Mouse (Mus musculus) embryonic facial prominence, embryonic 12.5 days (tissue): ENCODE results near the gene Cradd. TPM values are rescaled to one million over a fixed set of nuclear protein-coding genes. Genes with fewer than 3 reads are reported as not detected.
A peak's percentile ranks its signal among the peaks of the same experiment; 100 is the strongest.

Source experiments
- ATAC-seq: fragments of 200-750 bp; cut with Nextera tagmentation; 2 replicates; pipeline ENCODE4 v1.8.0; 2017; ENCODE audit not compliant: insufficient number of reproducible peaks, insufficient read depth, low FRiP score, low TSS enrichment
- H3K27ac ChIP-seq: fragments of 300-500 bp; sonication (generic); 2 replicates; pipeline ENCODE4 v1.5.1; 2016; ENCODE audit warnings: mild to moderate bottlenecking
- H3K27me3 ChIP-seq: fragments of 300-500 bp; sonication (generic); 2 replicates; pipeline ENCODE4 v1.6.1; 2016; ENCODE audit warnings: mild to moderate bottlenecking, moderate library complexity
- H3K36me3 ChIP-seq: fragments of 300-500 bp; sonication (generic); 2 replicates; pipeline ENCODE4 v1.6.1; 2016; ENCODE audit warnings: mild to moderate bottlenecking
- H3K4me1 ChIP-seq: fragments of 300-500 bp; sonication (generic); 2 replicates; pipeline ENCODE4 v1.6.1; 2016
- H3K4me2 ChIP-seq: fragments of 300-500 bp; sonication (generic); replicated peaks from 2 replicates; pipeline ENCODE4 v1.6.1; 2016; ENCODE audit warnings: mild to moderate bottlenecking, moderate library complexity
- H3K4me3 ChIP-seq: fragments of 300-500 bp; sonication (generic); 2 replicates; pipeline ENCODE4 v1.5.1; 2016; ENCODE audit warnings: mild to moderate bottlenecking
- H3K9ac ChIP-seq: fragments of 300-500 bp; sonication (generic); 2 replicates; pipeline ENCODE4 v1.6.1; 2016; ENCODE audit warnings: mild to moderate bottlenecking, moderate library complexity
- H3K9me3 ChIP-seq: fragments of 300-500 bp; sonication (generic); 2 replicates; pipeline ENCODE4 v1.6.1; 2016; ENCODE audit warnings: mild to moderate bottlenecking, moderate library complexity
- WGBS: fragments of 180-500 bp; shearing (Covaris S2); methylation state at CpG from one replicate; pipeline ENCODE4 v1.1.7; 2016; 5-methylcytosine and 5-hydroxymethylcytosine counted together
- polyA plus RNA-seq: library from polyadenylated mRNA; unstranded; fragments of >200 nt; fragmentation: Nextera tagmentation; extraction: Ambion mirVana; gene quantifications from 2 replicates; pipeline ENCODE4 v1.2.1, GENCODE M21; 2016

Cradd gene
- polyA plus RNA-seq, 1 experiment from 2014 or later = 14.1 TPM

GRCm38 (mm10) chr10:95314019-95314418 is 9.9 kb downstream of the Cradd start:
- peaks cover 15% of the 10 kb centered on the region for H3K4me1 ChIP-seq

GRCm38 (mm10) chr10:95313524-95313923 is 10.4 kb downstream of the Cradd start:
- Histone ChIP-seq H3K4me2 (no peak overlapping the region), H3K4me1 (peaks cover 15% of the 10 kb centered on the region), H3K9me3 (no peaks in the 10 kb centered on the region), H3K27ac (no peak overlapping the region), H3K9ac (no peak overlapping the region), H3K4me3 (no peak overlapping the region), H3K36me3 (no peaks in the 10 kb centered on the region), H3K27me3 (no peaks in the 10 kb centered on the region)
- no peak for ATAC-seq
- 82% methylated on average over 9 of the region's 9 CpGs for WGBS

More at GRCm38 (mm10) chr10:95314019-95314418, 9.9 kb downstream of the Cradd start:
- H3K4me2 ChIP-seq = no peak overlapping the region
- no peak for ATAC-seq
- no peak overlapping the region for H3K9ac ChIP-seq
- 41% methylated on average over 5 of the region's 5 CpGs for WGBS
- no peaks in the 10 kb centered on the region for H3K36me3 ChIP-seq
- no peaks in the 10 kb centered on the region for H3K9me3 ChIP-seq
- no peak overlapping the region for H3K27ac ChIP-seq
- no peaks in the 10 kb centered on the region for H3K27me3 ChIP-seq
- H3K4me3 ChIP-seq = no peak overlapping the region

- WGBS = 13% methylated on average over 21 of the region's 21 CpGs
- H3K4me2 ChIP-seq = no peak overlapping the region
- H3K9me3 ChIP-seq = no peaks in the 10 kb centered on the region
- H3K27ac ChIP-seq = no peak overlapping the region
- no peaks in the 10 kb centered on the region for H3K36me3 ChIP-seq
- no peaks in the 10 kb centered on the region for H3K27me3 ChIP-seq
- H3K4me3 ChIP-seq = no peak overlapping the region
- no peak overlapping the region for H3K9ac ChIP-seq
- H3K4me1 ChIP-seq = peaks cover 20% of the 10 kb centered on the region
- no peak for ATAC-seq
These were observed 13.1 kb downstream of the Cradd start for GRCm38 (mm10) chr10:95310688-95311441.

- ATAC-seq = no peak
- Histone ChIP-seq H3K4me2 (no peak overlapping the region), H3K9me3 (no peaks in the 10 kb centered on the region), H3K36me3 (no peaks in the 10 kb centered on the region), H3K27ac (peak overlapping the region; percentile 2; the same call in 1 of the 2 replicates), H3K9ac (no peak overlapping the region), H3K4me1 (peaks cover 18% of the 10 kb centered on the region), H3K4me3 (no peak overlapping the region), H3K27me3 (no peaks in the 10 kb centered on the region)
- 45% methylated on average over 13 of the region's 13 CpGs for WGBS
These were observed 14.3 kb downstream of the Cradd start for GRCm38 (mm10) chr10:95309412-95310322.

- no peak overlapping the region for H3K4me3 ChIP-seq
- ATAC-seq = no peak
- no peaks in the 10 kb centered on the region for H3K9me3 ChIP-seq
- H3K4me2 ChIP-seq = no peak overlapping the region
- no peak overlapping the region for H3K9ac ChIP-seq
- 72% methylated on average over 12 of the region's 12 CpGs for WGBS
- H3K27me3 ChIP-seq = no peaks in the 10 kb centered on the region
- no peak overlapping the region for H3K27ac ChIP-seq
- H3K4me1 ChIP-seq = peaks cover 22% of the 10 kb centered on the region
- no peaks in the 10 kb centered on the region for H3K36me3 ChIP-seq
These were observed 14.9 kb downstream of the Cradd start for GRCm38 (mm10) chr10:95308991-95309390.

- Histone ChIP-seq H3K9me3 (no peaks in the 10 kb centered on the region), H3K9ac (no peak overlapping the region), H3K4me1 (peaks cover 22% of the 10 kb centered on the region), H3K4me3 (no peak overlapping the region), H3K27ac (peak overlapping the region; percentile 70; the same call in 1 of the 2 replicates), H3K36me3 (no peaks in the 10 kb centered on the region), H3K4me2 (no peak overlapping the region), H3K27me3 (no peaks in the 10 kb centered on the region)
- ATAC-seq = no peak
- WGBS = 83% methylated on average over 5 of the region's 5 CpGs
These were observed 16.0 kb downstream of the Cradd start for GRCm38 (mm10) chr10:95307916-95308315.

GRCm38 (mm10) chr10:95306824-95307552 is 16.9 kb downstream of the Cradd start:
- Histone ChIP-seq H3K4me3 (no peak overlapping the region), H3K4me2 (no peak overlapping the region), H3K9ac (no peak overlapping the region), H3K27me3 (no peaks in the 10 kb centered on the region), H3K4me1 (peaks cover 22% of the 10 kb centered on the region), H3K9me3 (no peaks in the 10 kb centered on the region), H3K36me3 (no peaks in the 10 kb centered on the region), H3K27ac (peak overlapping the region; percentile 70)
- ATAC-seq = no peak
- WGBS = 46% methylated on average over 11 of the region's 11 CpGs

- Histone ChIP-seq H3K27me3 (no peaks in the 10 kb centered on the region), H3K27ac (no peak overlapping the region), H3K4me2 (no peak overlapping the region), H3K9me3 (no peaks in the 10 kb centered on the region), H3K4me1 (peaks cover 15% of the 10 kb centered on the region), H3K9ac (no peak overlapping the region), H3K36me3 (no peaks in the 10 kb centered on the region), H3K4me3 (no peak overlapping the region)
- no peak for ATAC-seq
- 30% methylated on average over 4 of the region's 4 CpGs for WGBS
These were observed 19.7 kb downstream of the Cradd start for GRCm38 (mm10) chr10:95304240-95304639.

- Histone ChIP-seq H3K27me3 (no peaks in the 10 kb centered on the region), H3K4me1 (peaks cover 17% of the 10 kb centered on the region), H3K27ac (no peak overlapping the region), H3K9ac (no peak overlapping the region), H3K36me3 (no peaks in the 10 kb centered on the region), H3K4me3 (no peak overlapping the region), H3K9me3 (no peaks in the 10 kb centered on the region), H3K4me2 (no peak overlapping the region)
- WGBS = 61% methylated on average over 11 of the region's 12 CpGs
- no peak for ATAC-seq
These were observed 21.4 kb downstream of the Cradd start for GRCm38 (mm10) chr10:95302211-95303163.

GRCm38 (mm10) chr10:95300178-95300793 is 23.6 kb downstream of the Cradd start:
- no peak overlapping the region for H3K4me2 ChIP-seq
- WGBS = 90% methylated on average over 8 of the region's 8 CpGs

More at GRCm38 (mm10) chr10:95300178-95300793, 23.6 kb downstream of the Cradd start:
- Histone ChIP-seq H3K27me3 (no peaks in the 10 kb centered on the region), H3K36me3 (no peaks in the 10 kb centered on the region), H3K27ac (no peak overlapping the region), H3K4me3 (no peak overlapping the region), H3K9me3 (no peaks in the 10 kb centered on the region), H3K4me1 (peaks cover 22% of the 10 kb centered on the region), H3K9ac (no peak overlapping the region)
- no peak for ATAC-seq
